Mouse (Mus musculus): ENCODE measurements around the gene Cd4.
A peak's percentile ranks its signal among the peaks of the same experiment; 100 is the strongest.
"Not testable (repeated sequence)": the region's sequence is repeated elsewhere in the genome, so short reads cannot be mapped to it uniquely, and the experiment has no call there.

Cd4 gene

DNA sequence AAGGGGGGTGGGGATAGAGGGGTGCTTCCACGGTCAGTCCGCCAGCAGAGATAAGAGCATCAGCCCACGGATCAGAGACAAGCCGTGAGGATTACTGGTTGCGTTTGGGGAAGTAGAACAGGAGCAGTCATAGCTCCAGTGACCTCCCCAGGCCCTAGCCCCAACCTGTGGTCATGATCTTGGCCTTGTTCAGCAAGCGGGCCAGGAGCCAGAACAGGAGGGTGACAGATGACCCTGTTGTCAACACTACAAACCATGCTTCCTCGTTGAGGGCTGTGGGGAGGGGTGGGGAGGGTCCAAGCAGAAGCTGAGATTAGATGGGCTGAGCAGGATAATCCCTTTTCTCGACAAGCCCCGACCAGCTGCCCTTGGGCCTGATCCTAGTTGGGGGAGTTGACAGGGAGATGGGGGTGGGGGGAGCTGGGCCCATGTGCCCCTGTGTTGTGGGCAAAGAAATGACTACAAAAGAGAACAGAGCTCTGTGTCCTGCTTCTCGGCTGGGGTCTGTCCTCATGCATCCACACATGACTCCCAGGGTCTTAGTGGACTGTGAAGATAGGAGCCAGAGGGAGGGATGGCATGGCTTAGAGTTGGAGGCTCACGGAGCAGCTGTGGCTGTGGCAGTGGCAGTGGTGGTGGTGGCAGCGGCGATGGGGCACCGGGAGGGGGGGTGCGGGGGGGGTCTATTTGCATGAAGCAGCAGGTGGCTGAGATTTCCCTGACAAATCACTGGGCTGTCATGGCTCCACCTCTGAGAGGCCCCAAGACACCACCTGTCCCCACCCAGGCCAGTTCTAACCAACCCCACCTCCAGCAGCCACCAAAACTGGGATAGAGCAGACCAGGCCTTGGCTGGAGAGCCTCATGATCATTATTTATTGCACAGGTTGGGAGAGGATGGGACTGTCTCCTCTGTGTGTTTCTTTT, 47.5 kb downstream of the Cd4 start, which contains the start of gene Gnb3:
TSS of gene Gnb3 (minus strand) at position 35 of the 927 bp plus-strand sequence.
- no peak for DNase-seq

DNA sequence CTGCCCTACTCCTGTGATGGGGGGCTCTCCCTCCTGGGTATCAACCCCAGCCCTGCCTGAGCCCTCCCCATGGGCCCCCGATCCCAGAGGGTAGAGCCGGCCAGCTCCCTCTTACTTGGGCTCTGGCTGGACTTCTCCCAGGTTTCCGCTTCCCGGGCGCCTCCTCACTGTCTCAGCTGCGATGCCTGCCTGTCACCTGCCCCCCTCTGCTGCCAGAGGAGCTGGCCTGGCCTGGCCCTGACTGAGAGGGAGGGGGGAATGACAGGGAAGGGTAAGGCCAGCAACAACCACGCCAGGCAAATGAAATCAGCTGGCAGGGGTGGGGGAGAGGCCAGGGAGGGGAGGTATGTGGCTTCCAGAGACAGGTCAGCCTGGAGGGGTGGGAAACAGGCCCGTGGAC, 48.2 kb downstream of the Cd4 start:
- no peak for DNase-seq

DNA sequence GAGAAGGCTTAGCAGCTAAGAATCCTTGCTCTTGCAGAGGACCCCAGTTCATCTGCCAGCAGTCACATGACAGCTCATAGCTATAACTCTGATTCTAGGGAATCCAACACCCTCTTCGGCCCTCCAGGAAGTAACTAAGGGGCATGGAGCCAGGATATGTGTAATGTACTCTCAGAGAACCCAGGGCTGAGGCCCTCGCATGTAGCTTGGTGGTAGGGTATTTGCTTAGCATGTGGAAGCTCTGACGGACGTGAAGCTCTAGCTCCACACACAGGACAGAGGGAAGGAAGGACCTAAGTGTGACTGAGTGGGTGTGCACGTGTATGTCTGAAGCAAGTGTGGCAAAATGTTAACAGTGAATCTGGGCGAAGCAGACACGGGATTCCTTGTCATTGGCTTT, 51.6 kb downstream of the Cd4 start:
- no peak for DNase-seq

DNA sequence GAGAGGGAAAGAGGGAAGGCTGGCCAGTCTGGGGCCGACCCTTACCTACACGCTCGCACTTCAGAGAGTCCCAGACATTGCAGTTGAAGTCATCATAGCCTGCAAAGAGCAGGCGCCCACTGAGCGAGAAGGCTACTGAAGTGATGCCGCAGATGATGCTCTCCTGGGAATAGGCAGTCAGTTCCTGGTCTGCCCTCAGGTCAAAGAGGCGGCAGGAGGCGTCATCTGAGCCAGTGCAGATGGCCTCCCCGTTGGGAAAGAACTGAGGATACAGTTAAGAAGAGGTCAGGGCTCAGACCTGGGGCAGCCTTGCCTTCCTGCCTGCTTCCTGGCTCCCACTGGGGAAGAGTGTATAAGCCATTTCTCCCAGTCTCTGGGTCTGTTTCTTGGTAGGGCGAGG, 52.5 kb downstream of the Cd4 start:
- DNase-seq: no peak

DNA sequence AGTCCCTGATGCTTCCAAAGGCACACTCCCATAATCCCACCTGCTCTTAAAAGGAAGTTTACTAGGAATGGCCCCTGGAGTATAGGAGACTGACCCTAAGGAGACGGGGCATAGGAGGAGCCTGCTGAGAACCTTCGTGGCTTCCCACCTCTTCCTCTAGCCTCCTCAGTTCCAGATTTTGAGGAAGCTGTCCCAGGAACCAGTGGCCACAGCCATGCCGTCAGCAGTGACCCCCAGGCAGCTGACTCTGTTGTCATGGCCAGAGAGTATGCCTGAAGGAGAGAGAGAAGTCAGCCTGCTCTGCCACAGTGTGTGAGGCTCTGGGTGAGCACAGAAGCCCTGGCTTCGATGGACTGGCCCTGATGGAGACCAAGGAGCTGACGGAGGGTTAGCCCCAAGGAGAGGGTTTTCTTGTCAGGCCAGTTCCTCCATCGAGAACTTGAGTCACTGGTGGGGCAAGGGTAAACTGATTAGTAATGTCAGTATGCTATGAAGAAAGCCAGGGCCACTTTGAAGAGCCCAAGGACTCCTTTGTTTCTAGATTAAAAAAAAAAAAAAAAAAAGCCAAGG, 53.4 kb downstream of the Cd4 start:
- no peak for DNase-seq

DNA sequence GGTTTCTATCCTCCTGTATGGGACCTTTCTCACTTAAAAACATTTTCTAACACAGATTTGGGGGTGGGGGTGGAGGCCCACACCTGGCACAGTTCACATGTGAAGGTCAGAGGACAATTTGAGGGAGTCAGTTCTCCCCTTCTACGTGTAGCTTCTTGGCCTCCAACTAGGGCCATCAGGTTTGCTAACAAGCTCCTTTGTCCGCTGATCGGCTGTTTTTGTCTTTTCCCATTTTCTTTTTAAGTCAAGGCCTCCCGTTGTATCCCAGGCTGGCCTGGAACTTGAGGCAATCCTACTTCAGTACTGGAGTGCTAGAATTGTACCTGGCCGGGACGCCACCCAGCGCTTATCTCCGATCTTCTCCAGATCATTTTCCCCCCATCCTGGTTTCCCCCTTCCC, 56.4 kb downstream of the Cd4 start:
- DNase-seq: no peak

DNA sequence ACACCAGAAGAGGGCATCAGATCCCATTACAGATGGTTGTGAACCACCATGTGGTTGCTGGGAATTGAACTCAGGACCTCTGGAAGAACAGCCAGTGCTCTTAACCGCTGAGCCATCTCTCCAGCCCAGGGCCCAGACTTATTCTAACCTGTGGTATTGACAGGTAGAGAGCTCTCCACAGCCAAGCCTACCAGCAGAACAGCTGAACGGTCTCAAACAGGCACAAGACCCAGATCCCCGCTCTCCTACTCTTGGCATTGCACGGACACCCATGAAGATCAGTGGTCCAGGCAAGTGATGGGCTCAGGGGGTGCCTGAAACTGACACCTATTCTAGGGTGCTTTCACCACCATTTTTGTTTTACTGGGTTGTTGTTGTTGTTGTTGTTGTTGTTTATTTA, 56.8 kb downstream of the Cd4 start:
- not testable (repeated sequence) for DNase-seq

DNA sequence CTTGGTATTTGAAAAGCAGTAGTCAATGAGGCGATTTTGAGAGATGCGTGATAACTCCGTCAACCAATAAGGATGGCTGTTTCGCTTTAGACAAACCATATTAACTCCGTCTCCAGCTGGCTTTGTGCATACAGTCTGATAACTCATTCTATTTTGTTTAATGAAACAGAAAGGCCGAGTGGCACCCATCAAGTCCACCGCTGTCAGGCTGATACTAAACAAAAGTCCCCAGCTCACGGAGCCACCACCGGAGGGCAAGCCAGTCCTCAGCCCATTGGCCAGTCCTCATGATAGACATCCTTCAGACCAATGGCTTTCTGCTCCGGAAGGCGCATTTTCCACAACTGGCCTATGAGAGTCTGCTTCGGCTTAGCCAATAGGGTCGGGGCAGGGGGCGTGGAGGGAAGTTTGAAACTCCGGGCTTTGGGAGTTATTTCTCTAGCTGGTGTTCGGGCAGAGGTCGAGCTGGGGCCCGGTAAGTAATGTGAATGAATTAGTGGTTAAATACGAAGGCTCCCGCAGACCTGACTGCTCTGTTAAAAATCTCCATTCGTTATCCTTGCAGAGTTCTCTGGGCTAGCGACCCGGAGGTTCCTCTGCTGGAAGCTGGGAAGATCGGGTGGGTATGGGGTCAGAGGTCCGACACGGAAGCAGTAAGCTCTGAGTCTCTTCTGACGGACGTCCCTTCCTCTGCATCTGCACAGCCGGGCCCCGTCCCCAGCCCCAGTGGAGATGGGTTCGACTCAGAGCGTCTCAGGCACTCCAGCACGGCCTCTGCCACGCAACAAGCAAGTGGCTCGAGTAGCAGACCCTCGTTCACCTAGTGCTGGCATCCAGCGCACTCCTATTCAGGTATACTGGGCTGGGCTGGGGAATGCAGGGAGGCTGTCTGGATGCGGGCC, 58.0 kb downstream of the Cd4 start:
- peak; percentile 88 to 90 for DNase-seq

DNA sequence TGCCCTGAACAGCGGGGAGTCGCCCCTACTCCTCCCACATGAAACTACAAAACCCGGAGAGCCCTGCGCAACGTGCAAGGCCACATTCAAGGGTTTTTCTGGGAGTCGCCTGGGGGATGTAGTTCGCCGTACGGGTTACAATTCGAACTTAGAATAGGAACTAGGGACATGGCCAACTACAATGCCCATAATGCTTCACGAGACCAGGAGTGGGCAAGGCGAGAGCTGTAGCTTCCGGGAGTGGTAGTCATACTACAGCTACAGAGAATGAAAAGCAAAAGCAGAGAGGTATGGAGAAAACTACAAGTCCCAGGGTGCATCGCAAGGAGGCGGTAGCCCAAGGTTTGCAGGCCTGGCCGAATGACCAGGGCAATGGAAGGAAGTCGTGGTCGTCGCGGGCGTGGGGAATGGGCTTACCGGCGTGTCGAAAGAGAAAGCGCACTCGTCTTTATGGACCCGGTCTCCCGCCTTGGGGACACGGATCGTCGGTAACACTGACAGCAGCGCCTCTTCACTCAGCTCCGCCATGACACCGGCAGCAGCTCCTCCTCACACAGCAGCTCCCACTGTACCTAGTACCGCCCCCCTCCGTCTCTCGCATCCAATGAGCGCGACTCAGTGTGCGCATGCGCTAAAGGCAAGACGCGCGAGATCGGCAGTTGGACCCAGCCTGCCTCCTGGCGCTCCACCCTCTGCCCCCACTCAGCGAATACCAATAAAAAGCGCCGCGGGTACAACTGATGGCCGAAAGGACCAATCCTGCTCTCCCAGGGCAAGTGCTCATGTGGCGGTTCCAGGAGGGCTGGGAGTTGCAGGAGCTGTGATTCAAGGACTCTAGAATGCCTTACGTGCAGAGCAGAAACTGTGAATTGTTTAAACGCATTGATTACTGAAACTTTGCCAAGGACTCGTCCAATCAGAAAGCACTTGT, 58.9 kb downstream of the Cd4 start, which contains the start of the genes Usp5 and Cdca3:
TSS of gene Usp5 (minus strand) at position 617 of the 931 bp plus-strand sequence.
TSS of gene Cdca3 (plus strand) at position 680 of the 931 bp plus-strand sequence.
- peak; percentile 96 for DNase-seq

DNA sequence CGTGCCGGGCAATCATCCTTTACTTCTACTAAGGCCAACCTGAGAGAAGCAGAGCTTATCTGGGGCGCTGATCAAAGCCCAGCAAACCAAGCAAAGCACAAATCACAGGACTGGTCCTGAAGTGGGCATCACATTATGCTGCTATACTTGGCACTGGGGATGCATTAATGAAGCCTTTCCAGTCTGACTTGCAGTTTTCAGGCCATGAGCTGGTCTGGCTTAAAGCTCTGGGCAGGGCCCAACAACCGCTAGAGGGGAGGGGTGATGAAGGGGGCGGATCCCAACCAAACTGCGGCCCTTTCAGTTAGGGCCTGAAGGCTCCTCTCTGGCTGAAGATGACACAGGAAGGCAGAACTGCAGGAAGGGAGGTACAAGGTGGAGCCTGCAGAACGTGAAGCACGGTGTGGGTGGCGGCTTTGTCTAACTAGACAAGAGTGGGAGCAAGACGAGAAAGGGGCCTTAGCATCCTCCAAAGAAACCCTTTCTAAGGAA, 59.9 kb downstream of the Cd4 start:
- peak in 1 of 2 experiments; percentile 4 for DNase-seq

DNA sequence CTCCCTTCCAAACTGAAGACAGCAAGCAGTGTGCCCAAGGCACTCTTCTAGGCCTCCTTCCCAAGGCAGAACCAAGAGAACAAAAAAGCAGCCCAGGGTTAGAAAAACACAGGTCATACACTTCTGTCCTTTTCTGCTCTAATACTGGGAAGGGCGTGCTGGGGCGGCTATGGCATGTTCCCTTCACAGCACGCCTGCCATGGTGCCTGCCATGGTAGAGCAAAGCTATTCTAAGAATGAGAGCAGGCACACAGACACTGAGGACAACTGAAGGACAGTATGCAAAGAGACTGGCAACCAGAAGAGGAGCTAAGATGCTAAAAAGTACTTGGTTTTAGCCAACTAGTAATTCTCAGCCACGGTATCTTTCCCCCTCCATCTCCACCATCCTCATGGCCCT, 66.0 kb downstream of the Cd4 start:
- DNase-seq: no peak

DNA sequence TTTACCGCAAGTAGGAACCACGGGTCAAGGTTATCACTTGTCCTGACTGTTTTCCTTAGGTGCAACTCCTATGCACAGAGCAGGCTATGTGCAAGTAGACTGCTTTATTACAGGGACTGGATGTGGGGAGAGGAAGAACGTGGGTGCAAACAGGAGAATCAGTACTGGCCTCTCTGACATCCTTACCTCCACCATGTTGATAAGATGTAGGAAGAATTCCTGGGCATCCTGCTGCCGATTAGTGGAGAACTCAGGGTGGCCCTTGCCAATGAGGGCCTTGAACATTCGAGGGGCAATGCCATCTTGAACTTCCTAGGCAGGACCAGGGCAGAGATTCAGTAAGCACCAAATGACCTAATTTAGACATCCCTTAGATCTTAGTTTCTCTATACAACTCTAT, 67.1 kb downstream of the Cd4 start:
- no peak for DNase-seq

DNA sequence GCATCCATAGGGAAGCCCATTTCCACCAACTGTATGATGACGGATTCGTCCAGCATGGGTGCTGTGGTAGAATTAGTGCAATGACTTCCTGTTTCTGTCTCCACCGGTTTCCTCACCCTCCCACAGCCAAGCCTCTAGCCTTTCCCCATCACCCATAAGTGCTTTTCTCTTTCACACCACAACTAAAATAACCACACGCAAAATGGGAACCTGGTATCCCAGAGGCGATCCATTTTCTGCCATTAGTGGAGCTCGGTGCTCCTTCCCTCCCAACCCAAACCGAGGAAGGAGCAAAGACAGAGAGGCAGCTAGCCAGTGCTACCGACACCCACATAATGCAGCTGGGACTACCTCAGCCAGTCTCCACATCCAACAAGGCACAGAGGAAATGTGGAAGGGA, 70.0 kb downstream of the Cd4 start:
- no peak for DNase-seq

DNA sequence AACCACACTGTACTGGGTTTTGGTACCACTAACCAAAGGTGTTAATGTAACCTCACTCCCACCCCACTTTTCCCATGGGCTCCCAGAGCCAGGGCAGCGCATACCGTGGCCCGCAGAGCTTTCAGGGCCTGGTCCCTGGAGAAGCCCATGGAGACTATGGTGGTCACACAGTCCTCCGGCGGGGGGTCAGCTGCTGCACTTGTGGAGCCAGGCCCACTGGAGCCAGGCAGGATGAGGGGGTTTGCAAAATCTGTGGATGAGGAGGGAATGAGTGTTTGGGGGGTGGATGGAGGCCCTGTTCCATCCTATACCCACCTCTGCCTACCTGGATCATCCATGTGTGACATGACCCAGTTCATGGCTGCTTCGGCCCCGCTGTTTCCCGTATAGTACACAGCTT, 70.5 kb downstream of the Cd4 start:
- DNase-seq: no peak

DNA sequence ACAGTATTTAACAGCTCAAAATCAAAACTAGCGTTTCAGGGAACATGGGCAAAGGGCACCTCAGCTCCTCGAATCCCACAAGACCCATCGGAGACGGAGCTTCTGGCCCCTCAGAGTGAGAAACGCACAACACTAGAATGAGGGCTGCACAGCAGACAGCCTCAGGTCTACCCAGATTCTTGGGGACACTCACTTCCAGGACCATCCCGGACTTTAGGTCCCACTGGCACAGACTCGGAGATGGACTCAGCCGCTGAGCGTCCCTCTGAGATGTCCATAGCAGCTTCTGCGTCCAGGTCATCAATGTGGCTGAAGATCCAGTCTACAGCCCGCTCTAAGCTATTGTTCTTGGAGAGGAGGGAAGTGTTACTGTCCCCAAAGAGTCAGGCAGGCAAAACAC, 70.9 kb downstream of the Cd4 start:
- DNase-seq: no peak

DNA sequence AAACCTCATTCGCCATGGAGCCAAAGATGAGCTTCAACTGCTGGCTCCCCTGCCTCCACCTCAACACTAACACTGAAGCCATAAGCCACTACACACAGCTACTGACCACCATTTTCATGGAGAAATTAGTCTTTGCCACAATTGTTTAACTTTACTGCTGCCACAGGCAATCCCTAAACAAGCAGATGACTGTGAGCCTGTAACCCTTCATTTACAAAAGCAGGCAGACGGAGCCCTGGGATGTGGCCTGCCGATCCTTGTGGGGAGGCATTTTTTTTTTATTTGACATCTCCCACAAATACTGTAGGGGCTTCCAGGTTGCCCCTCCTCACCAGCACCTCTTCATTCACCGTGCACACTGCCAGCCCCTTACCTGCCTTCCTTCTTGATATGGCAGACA, 71.4 kb downstream of the Cd4 start:
- DNase-seq: no peak

DNA sequence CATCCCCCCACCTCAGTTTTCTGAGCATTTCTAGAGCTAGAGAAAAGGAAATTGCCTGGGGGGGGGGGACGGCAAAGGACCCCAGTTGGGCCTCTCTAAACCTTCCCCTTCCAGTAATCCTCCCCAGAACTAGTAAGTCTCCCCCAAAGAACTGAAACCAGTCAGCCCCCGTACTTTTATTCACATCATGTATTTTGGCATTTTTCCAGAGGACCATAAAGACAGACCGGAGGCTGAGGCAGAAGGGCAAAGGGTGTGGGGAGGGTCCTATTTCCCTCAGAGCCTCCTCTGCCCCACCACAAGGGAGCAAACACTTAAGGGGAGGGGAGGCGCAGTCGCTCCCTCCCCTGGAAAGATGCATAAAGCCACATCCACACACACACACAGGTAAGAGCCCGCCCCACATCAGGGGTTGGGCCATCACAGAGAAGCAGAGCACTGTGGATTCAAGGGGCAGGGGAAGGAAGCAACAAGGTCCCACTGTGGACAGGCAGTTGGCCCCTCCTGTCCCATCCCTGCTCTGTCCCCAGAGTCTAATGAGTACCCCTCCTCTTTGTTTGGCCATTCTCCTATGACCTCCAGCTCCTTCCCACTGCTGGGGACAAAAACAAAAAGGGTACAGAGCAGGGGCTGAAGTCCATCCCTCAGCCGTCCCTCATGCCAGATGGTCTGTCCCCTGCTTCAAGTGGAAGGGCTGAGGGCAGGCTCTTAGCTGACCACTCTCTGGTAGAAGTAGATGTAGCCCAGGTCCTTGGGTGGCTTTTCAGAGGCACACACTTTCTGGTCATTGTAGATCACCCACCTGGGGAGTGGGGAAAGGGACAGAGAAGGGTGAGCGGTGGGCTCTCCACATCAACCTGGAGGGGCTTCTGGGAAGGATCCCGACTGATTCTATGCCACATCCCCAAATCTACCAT, 72.9 kb downstream of the Cd4 start:
- no peak for DNase-seq
